Mouse (Mus musculus) midbrain, embryonic 15.5 days (tissue): ENCODE measurements at regions not wholly inside any gene's neighbourhood (a gene's known extent, or its start where the extent isn't known, plus 50 kb on each side); places are given as distances from the start of the nearest gene placed in this dataset.
"Not testable (repeated sequence)": the region's sequence is repeated elsewhere in the genome, so short reads cannot be mapped to it uniquely, and the experiment has no call there.

Experiments
- ATAC-seq: fragments of 200-750 bp; cut with Nextera tagmentation; replicated peaks from 2 replicates; pipeline ENCODE4 v1.8.0; 2017; ENCODE audit warnings: moderate TSS enrichment
- H3K27ac ChIP-seq: fragments of 300-500 bp; sonication (generic); 2 replicates; pipeline ENCODE4 v1.5.1; 2015; ENCODE audit warnings: mild to moderate bottlenecking, inconsistent platforms
- H3K27me3 ChIP-seq: fragments of 300-500 bp; sonication (generic); replicated peaks from 2 replicates; pipeline ENCODE4 v1.6.1; 2015; ENCODE audit warnings: inconsistent platforms
- H3K36me3 ChIP-seq: fragments of 300-500 bp; sonication (generic); replicated peaks from 2 replicates; pipeline ENCODE4 v1.6.1; 2015; ENCODE audit warnings: inconsistent platforms
- H3K4me1 ChIP-seq: fragments of 300-500 bp; sonication (generic); 2 replicates; pipeline ENCODE4 v1.6.1; 2015; ENCODE audit warnings: inconsistent platforms
- H3K4me2 ChIP-seq: fragments of 300-500 bp; sonication (generic); 2 replicates; pipeline ENCODE4 v1.6.1; 2015; ENCODE audit warnings: inconsistent platforms, mild to moderate bottlenecking, moderate library complexity
- H3K4me3 ChIP-seq: fragments of 300-500 bp; sonication (generic); 2 replicates; pipeline ENCODE4 v1.5.1; 2015; ENCODE audit warnings: mild to moderate bottlenecking, inconsistent platforms
- H3K9ac ChIP-seq: fragments of 300-500 bp; sonication (generic); 2 replicates; pipeline ENCODE4 v1.6.1; 2015; ENCODE audit warnings: mild to moderate bottlenecking, inconsistent platforms
- H3K9me3 ChIP-seq: fragments of 300-500 bp; sonication (generic); 2 replicates; pipeline ENCODE4 v1.6.1; 2016; ENCODE audit warnings: inconsistent platforms
- WGBS: fragments of 180-500 bp; shearing (Covaris S2); methylation state at CpG from one replicate; pipeline ENCODE4 v1.1.7; 2015; ENCODE audit warnings: mixed read lengths; 5-methylcytosine and 5-hydroxymethylcytosine counted together

DNA sequence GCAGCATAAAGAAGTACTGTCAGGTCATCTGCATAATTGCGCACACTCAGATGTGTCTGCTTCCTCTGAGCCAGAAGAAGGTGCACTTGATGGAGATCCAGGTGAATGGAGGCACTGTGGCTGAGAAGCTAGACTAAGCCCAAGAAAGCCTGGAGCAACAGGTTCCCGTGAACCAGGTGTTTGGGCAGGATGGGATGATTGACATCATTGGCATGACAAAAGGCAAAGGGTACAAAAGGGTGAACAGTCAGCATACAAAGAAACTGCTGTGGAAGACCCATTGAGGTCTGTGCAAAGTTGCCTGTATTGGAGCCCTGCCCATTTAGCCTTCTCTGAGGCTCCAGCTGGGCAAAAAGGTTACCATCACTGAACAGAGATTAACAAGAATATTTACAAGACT lies 337.0 kb upstream of the Zfp960 start:
- WGBS: 88% methylated on average over 2 of the region's 2 CpGs
- H3K27me3 ChIP-seq: no peaks in the 10 kb centered on the region
- H3K9me3 ChIP-seq: no peaks in the 10 kb centered on the region
- H3K4me2 ChIP-seq: no peak overlapping the region
- H3K36me3 ChIP-seq: no peaks in the 10 kb centered on the region
- H3K4me3 ChIP-seq: no peak overlapping the region
- ATAC-seq: no peak
- no peak overlapping the region for H3K9ac ChIP-seq
- no peak overlapping the region for H3K27ac ChIP-seq
- H3K4me1 ChIP-seq: no peaks in the 10 kb centered on the region

DNA sequence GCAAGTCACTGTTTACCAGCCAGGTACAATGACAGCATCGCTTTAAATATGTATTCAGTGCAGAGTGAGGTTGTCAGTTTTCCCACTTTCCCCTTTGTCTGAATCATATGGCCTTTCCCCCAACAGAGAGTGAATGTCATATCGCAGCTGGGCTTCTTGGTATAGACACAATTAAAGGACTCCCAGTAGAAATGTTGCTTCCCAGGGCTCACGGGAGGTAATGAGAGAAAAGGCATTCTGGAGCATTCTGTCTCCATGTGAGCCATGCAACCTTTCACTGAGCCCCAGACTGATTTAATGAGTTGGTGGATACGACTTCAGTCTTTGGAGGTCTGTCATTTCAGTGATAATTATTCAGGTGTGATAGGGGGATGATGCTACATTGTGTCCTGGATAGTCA lies 310.8 kb upstream of the Zfp960 start:
- H3K4me3 ChIP-seq: no peak overlapping the region
- no peaks in the 10 kb centered on the region for H3K27me3 ChIP-seq
- peak; percentile 89 for ATAC-seq
- H3K4me1 ChIP-seq: no peaks in the 10 kb centered on the region
- H3K36me3 ChIP-seq: no peaks in the 10 kb centered on the region
- no peaks in the 10 kb centered on the region for H3K9me3 ChIP-seq
- H3K27ac ChIP-seq: 0 out of 2 replicates have a peak overlapping the region, but pooled peaks have one; percentile 19
- H3K9ac ChIP-seq: no peak overlapping the region
- H3K4me2 ChIP-seq: no peak overlapping the region
- whole genome bisulfite sequencing: 49% methylated on average over 4 of the region's 4 CpGs

DNA sequence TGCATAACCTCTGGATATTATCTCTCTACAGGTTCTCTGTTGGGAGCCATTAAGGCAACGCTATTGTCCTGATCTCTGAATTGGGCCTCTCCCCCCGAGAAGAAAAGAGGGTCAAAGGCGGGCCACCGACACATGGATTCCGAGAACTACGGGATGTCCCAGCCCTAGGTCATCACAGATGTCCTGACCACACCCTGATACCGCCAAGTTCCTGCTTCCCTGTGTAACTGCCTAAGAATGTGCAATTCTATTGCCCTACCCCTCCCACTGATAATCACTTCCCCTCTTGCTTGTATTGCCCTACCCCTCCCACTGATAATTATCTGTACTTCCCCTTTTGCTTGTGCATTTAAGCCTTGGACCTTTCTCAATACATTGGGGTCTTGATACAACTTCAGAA lies 293.3 kb upstream of the Zfp960 start:
- WGBS: 94% methylated on average over 7 of the region's 7 CpGs
- not testable (repeated sequence) for H3K9ac ChIP-seq, H3K4me1 ChIP-seq, H3K4me2 ChIP-seq, ATAC-seq, H3K27me3 ChIP-seq, H3K27ac ChIP-seq, H3K4me3 ChIP-seq, H3K9me3 ChIP-seq, H3K36me3 ChIP-seq

DNA sequence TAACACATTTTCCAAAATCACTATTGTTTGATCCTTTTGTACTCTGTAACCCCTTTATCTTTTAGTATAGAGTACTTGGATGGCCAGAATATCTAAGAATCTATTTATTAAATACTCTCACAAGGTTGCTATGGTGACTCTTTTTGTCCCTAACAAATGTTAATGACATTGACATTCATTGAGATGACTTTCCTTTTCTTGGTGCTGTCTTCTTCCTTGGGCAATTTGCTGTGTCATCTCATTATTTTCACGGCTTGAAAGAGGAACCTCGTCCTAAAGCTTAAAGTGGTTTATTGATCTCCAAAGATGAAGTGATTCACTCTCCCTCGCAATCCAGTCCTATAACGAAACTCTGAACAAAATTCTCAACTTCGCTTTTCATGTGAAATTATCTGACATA lies 265.6 kb upstream of the Zfp960 start:
- H3K36me3 ChIP-seq: no peaks in the 10 kb centered on the region
- no peaks in the 10 kb centered on the region for H3K4me1 ChIP-seq
- no peak overlapping the region for H3K4me3 ChIP-seq
- no peak overlapping the region for H3K9ac ChIP-seq
- no peaks in the 10 kb centered on the region for H3K9me3 ChIP-seq
- no peak for ATAC-seq
- WGBS: 66% methylated on average over 5 of the region's 5 CpGs
- H3K27me3 ChIP-seq: no peaks in the 10 kb centered on the region
- no peak overlapping the region for H3K27ac ChIP-seq
- no peak overlapping the region for H3K4me2 ChIP-seq

DNA sequence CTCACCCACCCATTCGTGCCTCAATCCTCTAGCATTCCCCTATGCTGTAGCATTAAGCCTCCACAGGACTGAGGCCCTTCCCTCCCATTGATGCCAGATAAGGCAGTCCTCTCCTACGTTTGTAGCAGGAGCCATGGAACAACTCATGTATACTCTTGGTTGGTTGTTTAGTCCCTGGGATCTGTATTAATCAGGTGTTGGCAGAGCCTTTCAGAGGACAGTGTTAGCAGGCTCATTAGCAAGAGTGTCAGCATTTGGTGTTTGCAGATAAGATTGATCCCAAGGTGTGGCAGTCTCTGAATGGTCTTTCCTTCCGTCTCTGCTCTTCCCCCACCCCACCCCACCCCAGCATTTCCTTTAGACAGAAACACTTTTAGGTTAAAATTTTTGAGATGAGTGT lies 258.9 kb upstream of the Zfp960 start:
- no peak overlapping the region for H3K9ac ChIP-seq
- H3K4me3 ChIP-seq: no peak overlapping the region
- H3K4me1 ChIP-seq: no peaks in the 10 kb centered on the region
- H3K27me3 ChIP-seq: no peaks in the 10 kb centered on the region
- H3K27ac ChIP-seq: no peak overlapping the region
- no peaks in the 10 kb centered on the region for H3K36me3 ChIP-seq
- no peaks in the 10 kb centered on the region for H3K9me3 ChIP-seq
- 51% methylated on average over 3 of the region's 3 CpGs for WGBS
- H3K4me2 ChIP-seq: no peak overlapping the region
- no peak for ATAC-seq

DNA sequence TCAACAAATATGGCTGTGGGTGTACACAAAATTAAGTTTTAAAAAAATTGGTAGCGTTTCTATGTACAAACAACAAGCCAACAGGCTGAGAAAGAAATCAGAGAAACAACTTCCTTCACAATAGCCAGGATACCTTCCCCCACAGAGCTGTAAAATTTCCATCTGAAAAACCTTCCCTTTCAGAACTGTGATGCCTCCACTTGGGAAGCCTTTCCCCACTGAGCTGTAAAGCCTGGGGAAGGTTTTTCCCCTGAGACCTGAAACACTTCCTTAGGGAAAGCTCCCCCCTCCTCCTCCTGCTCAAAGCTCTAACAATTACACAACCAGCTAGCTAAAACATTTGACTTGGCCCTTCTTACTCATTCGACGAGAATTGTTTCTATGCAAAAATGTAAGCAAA lies 245.5 kb upstream of the Zfp960 start:
- Histone ChIP-seq H3K9me3 (no peaks in the 10 kb centered on the region), H3K4me3 (no peak overlapping the region), H3K4me2 (no peak overlapping the region), H3K36me3 (no peaks in the 10 kb centered on the region), H3K27me3 (no peaks in the 10 kb centered on the region), H3K9ac (no peak overlapping the region), H3K4me1 (no peaks in the 10 kb centered on the region), H3K27ac (no peak overlapping the region)
- no peak for ATAC-seq
- WGBS: 24% methylated on average over 3 of the region's 3 CpGs

DNA sequence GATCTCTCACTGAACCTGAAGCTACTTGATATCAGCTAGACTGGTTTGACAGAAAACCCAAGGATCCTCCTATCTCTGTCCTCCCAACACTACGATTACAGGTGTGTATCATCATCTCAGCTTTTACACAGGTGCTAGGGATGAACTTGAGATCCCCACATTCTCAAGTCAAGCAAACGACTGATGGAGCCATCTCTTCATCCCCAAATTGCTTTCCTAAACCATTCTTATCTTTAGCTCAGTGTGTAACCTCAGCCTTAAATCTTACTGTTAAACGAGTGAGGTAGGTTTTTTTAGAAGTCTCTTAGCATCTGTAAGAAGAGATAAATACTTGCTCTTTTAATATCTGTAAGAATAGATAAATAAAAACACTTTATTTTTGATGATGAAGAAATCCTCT lies 242.2 kb upstream of the Zfp960 start:
- H3K4me2 ChIP-seq: no peak overlapping the region
- WGBS: 87% methylated on average over 3 of the region's 3 CpGs
- no peak overlapping the region for H3K27ac ChIP-seq
- H3K4me1 ChIP-seq: no peaks in the 10 kb centered on the region
- H3K9ac ChIP-seq: no peak overlapping the region
- no peak overlapping the region for H3K4me3 ChIP-seq
- no peaks in the 10 kb centered on the region for H3K27me3 ChIP-seq
- H3K9me3 ChIP-seq: no peaks in the 10 kb centered on the region
- no peak for ATAC-seq
- H3K36me3 ChIP-seq: no peaks in the 10 kb centered on the region

DNA sequence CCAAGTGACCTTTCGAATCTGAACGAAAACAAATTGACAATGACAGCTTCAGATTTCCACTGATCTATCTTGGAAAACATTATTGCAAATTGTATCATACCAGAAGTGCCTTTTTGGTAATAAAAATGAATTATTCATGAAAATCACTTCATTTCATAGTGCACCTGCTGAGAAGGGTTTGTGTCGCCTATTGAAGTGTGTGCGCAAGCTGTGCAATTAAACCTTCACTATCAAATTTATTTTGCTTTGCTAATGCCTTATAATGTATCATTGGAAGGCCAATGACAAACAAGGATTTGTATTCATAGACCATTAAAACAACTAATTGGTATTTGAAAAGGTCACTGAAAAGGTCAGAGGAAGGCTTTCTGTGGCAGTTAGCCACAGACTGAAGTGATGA lies 224.8 kb upstream of the Zfp960 start:
- Histone ChIP-seq H3K36me3 (no peaks in the 10 kb centered on the region), H3K4me1 (no peaks in the 10 kb centered on the region), H3K9me3 (no peaks in the 10 kb centered on the region), H3K4me2 (no peak overlapping the region), H3K27ac (no peak overlapping the region), H3K27me3 (no peaks in the 10 kb centered on the region), H3K9ac (no peak overlapping the region), H3K4me3 (no peak overlapping the region)
- WGBS: 58% methylated on average over 4 of the region's 4 CpGs
- ATAC-seq: no peak

DNA sequence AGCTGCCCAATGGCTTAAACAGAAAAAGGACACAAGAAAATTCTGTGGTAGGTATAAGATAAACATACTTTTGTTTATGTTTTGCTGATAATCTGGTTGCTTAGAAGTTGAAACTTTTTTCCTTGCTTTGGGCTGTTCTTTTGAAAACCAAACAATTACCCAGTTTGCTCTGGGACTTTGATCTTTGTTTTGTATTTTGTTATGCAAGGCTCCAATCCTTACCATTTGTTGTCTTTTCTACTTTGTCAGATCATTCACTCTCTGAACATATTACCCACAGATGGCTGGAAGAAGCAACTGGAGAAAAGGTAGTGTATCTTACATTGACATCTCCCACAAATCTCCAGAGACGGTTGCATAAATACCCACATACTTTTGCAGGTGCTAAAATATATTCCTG lies 203.1 kb upstream of the Zfp960 start:
- Histone ChIP-seq H3K4me2 (no peak overlapping the region), H3K4me1 (no peaks in the 10 kb centered on the region), H3K27ac (no peak overlapping the region), H3K36me3 (no peaks in the 10 kb centered on the region), H3K4me3 (no peak overlapping the region), H3K27me3 (no peaks in the 10 kb centered on the region), H3K9me3 (no peaks in the 10 kb centered on the region), H3K9ac (no peak overlapping the region)
- no peak for ATAC-seq
- 58% methylated on average over 1 of the region's 1 CpGs for WGBS

DNA sequence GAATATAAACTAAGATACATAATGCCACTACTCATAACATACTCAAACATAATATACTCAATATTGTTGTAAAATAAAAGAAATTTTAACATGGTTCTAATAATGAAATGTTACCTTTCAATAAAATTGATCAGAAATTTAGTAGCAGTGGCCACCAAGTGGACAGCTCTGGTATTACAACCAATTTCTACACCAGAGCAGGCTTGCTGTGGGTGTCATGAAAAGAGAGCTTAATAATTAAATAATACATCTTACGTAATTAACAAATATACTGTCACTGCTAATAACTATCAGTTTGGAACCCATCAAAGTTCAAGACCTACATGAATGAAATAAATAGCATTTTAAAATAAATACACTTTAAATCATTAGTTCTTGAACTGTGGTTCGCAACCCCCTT lies 163.1 kb upstream of the Zfp960 start:
- no peak overlapping the region for H3K9ac ChIP-seq

DNA sequence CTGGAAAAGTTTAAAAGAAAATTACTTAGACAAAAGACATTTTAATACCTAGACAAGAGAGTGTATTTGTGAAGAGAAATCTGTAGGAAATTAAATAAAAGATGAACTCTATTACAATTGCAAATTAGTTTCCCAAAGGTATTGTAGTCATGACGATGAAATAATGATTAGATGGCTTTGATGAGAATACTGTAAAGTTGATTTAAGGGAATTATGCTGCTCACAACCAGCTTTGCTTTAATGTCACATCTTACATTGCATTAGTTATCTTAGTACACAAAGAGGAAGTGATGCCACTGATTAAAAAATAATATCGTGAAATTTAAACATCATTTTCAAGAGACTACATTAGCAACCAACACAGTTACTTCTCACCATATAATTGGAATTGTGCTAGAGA lies 145.7 kb upstream of the Zfp960 start:
- H3K4me3 ChIP-seq: no peak overlapping the region
- no peaks in the 10 kb centered on the region for H3K9me3 ChIP-seq
- no peak overlapping the region for H3K4me2 ChIP-seq
- no peak overlapping the region for H3K9ac ChIP-seq
- H3K36me3 ChIP-seq: no peaks in the 10 kb centered on the region
- ATAC-seq: peak; percentile 63; the same call in 1 of the 2 replicates
- H3K4me1 ChIP-seq: no peaks in the 10 kb centered on the region
- H3K27me3 ChIP-seq: no peaks in the 10 kb centered on the region
- H3K27ac ChIP-seq: no peak overlapping the region
- WGBS: 53% methylated on average over 2 of the region's 2 CpGs

More for the DNA sequence above, 163.1 kb upstream of the Zfp960 start:
- no peak for ATAC-seq
- no peaks in the 10 kb centered on the region for H3K36me3 ChIP-seq
- no peak overlapping the region for H3K4me3 ChIP-seq
- no peaks in the 10 kb centered on the region for H3K4me1 ChIP-seq
- no peak overlapping the region for H3K27ac ChIP-seq
- no peaks in the 10 kb centered on the region for H3K27me3 ChIP-seq
- H3K4me2 ChIP-seq: no peak overlapping the region
- 71% methylated on average over 2 of the region's 2 CpGs for WGBS
- no peaks in the 10 kb centered on the region for H3K9me3 ChIP-seq

DNA sequence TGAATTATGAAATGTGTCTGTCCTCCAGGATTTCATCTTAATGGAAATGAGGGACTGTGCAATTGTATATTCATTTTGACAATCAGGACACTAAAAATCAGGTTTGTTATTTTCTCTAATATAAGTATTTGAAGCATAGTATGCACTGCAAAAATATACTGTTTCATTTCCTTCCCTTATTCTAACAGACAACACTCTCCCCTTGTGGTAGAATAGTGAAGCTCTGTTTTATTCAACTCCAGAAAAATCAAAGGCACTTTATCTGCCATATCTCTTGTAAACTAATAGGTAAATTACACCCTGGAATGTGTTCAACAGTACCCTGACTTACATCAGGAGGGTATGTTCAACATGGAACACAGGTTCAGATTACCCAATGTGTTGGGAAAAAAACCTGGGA lies 137.7 kb upstream of the Zfp960 start:
- Histone ChIP-seq H3K27me3 (no peaks in the 10 kb centered on the region), H3K36me3 (no peaks in the 10 kb centered on the region), H3K9ac (no peak overlapping the region), H3K9me3 (no peaks in the 10 kb centered on the region), H3K4me2 (no peak overlapping the region), H3K4me3 (no peak overlapping the region), H3K27ac (no peak overlapping the region), H3K4me1 (no peaks in the 10 kb centered on the region)
- 0 out of 2 replicates have a peak, but pooled peaks have one; percentile 42 for ATAC-seq

DNA sequence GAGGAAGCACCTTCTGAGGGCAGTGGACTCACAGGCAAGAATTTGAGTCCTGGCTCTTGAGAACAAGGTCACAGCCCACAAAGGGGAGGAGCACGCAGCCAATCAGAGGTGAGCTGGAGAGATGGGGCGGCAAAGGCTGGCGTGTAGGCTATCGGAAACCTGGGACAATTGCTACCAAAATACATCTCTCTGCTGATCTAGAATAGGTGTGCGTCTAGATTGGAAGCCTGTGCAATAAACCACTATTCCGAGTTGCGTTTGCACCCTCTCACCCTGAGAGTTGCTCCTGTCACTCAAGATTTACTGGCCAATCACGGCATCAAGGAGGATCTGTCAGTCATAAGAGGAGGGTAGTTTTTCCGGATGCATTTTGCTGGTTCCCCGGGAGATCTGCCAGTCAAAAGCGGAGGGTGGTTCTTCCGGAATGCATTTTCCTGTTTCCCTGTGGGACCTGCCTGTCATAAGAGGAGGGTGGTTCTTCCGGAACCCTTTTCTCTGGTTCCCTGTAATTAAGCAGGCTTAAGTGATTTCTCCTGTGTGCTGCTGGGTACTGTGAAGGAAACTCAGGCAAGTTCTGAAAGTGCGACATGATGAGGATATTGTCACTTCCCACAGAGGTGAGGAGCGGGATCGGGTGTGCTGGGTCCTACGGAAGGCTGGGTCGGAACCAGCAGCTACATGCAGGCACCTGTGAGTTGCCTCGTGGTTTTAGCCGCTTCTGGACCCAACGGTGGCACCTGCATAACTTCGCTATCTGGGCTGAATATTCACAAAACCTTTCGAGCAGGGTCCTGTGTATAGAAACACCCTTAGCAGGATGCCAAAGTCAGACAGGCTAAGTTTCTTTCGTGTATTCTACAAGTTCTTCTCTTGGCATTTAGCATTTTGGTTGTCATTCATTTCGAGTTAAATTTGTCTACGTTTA lies 112.6 kb upstream of the Zfp960 start:
- H3K4me1 ChIP-seq, H3K27me3 ChIP-seq, H3K36me3 ChIP-seq, H3K9me3 ChIP-seq: not testable (repeated sequence)
- Histone ChIP-seq H3K4me3 (peak overlapping the region; percentile 54), H3K27ac (peak overlapping the region; percentile 92), H3K4me2 (peak overlapping the region; percentile 44), H3K9ac (peak overlapping the region; percentile 47)
- peak; percentile 99 for ATAC-seq
- WGBS: 2% methylated on average over 25 of the region's 26 CpGs
